Mouse (Mus musculus) CD8-positive naive resting alpha-beta T cell, adult 2 months (primary cell): ENCODE measurements around the gene Apba1.

Experiments used
- DNase-seq, 2 experiments: peaks; one replicate each; pipeline ENCODE4 v3.0.0; 2022; ENCODE audit warnings: low read depth in 2 of 2, low spot score in 2 of 2

Gene Apba1

GRCm38 (mm10) chr19:23968125-23968861, 209.6 kb downstream of the Apba1 start:
- no peak for DNase-seq

DNA sequence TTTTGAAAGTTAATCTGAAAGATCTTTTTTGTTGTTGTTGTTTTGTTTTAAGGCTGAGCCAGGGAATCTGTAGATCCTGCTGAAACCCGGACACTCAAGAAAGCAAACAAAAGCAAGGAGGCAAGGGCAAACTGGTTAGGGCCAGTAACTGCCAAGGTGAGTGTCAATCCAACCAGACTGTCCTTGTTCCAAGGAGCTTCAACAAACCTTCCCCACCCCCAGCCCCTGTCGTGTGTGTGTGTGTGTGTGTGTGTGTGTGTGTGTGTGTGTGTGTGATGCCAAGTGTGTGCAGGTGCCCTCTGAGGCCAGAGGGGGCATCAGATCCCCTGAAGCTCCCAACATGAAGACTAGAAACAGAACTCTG, 210.2 kb downstream of the Apba1 start:
- no peak for DNase-seq

DNA sequence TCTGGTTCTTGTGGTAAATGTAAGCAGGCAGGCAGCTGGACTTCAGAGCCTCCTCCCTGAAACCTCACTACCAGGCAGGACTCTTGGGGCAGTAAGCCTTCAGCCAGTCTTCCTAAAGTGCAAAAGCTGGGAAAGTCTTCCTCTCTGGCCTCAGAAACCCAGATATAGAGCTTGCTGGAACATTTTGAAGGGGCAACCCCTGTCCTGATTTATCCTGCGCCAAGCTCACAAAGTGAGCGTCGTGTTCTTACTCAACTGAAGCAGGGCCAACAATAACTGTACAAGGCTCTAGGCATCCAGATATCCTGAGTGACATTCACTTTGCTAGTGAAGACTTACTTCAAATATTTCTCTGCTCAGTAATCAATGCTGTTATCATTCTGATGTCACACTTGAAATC, 211.7 kb downstream of the Apba1 start:
- no peak for DNase-seq

DNA sequence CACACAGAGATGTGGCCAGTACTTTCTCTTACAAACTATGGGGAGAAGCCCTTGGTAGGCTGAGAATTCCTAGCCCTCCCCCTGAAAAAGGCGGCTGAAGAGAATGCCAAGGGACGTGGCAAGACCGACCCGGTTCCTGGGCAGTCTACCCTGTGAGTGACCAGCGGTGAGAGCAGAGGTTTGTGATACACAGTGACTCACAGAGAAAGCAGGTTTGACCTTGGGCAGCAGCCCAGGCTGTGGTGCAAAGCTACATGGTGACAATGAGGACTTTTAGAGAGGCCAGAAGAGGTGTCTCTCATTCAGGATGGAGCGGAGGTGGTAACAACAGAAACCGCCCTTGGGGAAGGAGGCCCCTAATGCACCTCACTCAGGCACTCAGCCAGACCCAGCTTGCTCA, 212.7 kb downstream of the Apba1 start:
- no peak for DNase-seq

- no peak for DNase-seq
Observed at GRCm38 (mm10) chr19:23972881-23973649, 214.4 kb downstream of the Apba1 start.

DNA sequence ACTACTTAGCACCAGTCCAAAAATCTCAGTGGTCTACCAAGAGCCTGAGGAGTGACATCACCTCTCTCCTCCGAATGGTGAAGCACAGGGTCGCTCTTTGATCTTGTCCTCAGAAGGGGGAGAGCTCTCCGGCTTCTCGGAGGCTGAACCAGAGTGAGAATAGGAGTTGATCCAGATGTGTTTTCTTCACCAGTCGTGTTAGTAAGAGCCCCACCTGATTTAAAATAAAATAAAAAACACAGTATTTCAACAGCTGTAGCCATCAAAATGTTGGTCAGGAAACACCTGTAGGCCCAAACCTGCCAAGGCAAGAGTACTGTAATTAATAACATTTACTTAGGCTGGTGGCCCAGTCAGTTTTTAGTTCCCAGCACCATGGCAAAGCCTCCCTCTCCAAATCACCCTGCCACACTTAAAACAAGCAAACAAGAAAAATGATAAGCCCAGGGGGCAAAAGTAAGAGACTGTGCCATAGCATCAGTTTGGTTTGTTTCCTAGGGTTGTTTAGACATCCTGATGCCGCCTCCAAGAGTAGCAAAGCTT, 219.3 kb downstream of the Apba1 start:
- no peak for DNase-seq

GRCm38 (mm10) chr19:23980598-23980997, 221.9 kb downstream of the Apba1 start:
- DNase-seq: no peak

DNA sequence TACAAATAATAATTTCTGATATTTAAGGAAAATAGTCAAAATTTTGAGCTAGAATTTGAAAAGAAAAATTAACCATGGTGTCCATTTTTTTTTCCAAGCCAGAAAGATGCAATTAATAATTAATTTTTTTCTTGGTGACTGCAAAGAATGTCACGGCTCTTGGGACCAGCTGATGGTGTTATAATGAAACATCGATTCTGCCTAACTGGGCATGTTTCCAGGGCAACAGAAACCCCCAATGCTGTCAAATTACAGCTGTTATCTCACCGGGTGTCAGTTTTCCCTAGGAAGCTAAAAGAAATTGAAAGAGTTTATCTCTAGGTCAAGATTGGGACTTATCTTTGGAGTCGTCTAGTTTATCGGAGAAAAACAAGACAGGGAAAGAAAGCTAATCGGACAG, 225.5 kb downstream of the Apba1 start:
- DNase-seq: no peak

GRCm38 (mm10) chr19:23987291-23987690, 228.6 kb downstream of the Apba1 start:
- DNase-seq: no peak

- no peak for DNase-seq
Observed at GRCm38 (mm10) chr19:23988166-23988565, 229.5 kb downstream of the Apba1 start.

GRCm38 (mm10) chr19:23995766-23996399, 237.2 kb downstream of the Apba1 start:
- DNase-seq: no peak
